Mouse (Mus musculus): ENCODE results near the gene Anapc2.

DNA sequence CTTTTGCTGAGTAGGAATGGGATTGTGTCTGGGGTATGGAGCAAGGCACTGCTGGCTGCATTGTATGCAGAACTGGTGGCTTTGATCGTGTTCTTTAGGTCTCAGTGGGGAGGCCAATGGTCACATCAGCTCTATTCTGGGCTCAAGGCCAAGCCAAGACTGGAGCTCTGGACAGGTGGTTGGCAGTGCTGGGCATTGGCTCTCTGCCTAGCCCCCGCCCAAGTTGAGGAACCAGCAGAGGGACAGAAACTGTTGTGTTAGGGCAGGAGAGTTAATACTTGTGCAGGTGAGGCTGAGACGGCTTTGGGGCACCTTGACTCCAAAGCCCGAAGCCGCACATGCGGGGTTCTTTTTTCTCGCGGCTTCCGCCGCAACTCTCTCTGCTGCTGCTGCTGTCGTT lies 17.4 kb downstream of the Anapc2 start, which contains the start of gene Lrrc26:
- no peak for TF ChIP-seq CTCF (IDR thresholded peaks at IDR 0.05; ENCODE audit: low read depth)
- TF ChIP-seq EP300 (IDR thresholded peaks at IDR 0.05; ENCODE audit: low read depth) = no peak
